Mouse (Mus musculus): Measurements from ENCODE around the gene Pxdn. TPM values are rescaled to one million over a fixed set of nuclear protein-coding genes. Genes with fewer than 3 reads are reported as not detected.
A peak's percentile ranks its signal among the peaks of the same experiment; 100 is the strongest.

Gene Pxdn
- polyA plus RNA-seq, 1 experiment from 2014 or later = 30.6 TPM

DNA sequence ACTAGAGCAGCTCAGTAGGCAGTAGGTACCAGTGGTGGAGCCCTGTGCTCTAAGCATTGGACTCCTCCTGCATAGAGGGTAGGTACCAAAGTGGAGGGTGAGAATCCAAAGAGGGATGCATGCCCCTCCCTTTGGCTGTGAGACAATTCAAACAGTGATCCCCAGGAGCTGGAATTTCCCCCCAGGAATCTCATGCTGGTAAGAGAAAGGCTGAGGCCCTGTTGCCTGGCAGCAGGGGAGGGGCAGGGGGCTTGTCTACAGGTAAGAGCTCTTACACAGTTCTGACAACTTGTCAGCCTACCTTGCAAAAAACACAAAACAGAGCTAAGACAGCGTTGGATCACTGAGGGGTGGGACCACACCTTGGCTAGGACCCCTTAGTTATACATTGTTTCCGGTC is 3.9 kb upstream of the Pxdn start:
- peaks cover 6% of the 10 kb centered on the region; the same call in 1 of the 2 replicates for H3K4me1 ChIP-seq
- H3K9me3 ChIP-seq (replicated peaks) = no peaks in the 10 kb centered on the region
- H3K4me2 ChIP-seq = no peak overlapping the region
- H3K27ac ChIP-seq = no peak overlapping the region; the same call in 1 of the 2 replicates
- WGBS = 74% methylated on average over 2 of the region's 2 CpGs
- 0 out of 2 replicates have a peak, but pooled peaks cover 4% of the 10 kb centered on the region for H3K27me3 ChIP-seq
- ATAC-seq = no peak
- no peaks in the 10 kb centered on the region for H3K36me3 ChIP-seq (ENCODE audit: poor library complexity, severe bottlenecking)
- H3K4me3 ChIP-seq = no peak overlapping the region
- no peak overlapping the region for H3K9ac ChIP-seq

- H3K4me2 ChIP-seq = no peak overlapping the region
- ATAC-seq = no peak
- no peaks in the 10 kb centered on the region for H3K36me3 ChIP-seq (ENCODE audit: poor library complexity, severe bottlenecking)
- H3K27ac ChIP-seq = no peak overlapping the region
- H3K27me3 ChIP-seq = 0 out of 2 replicates have a peak, but pooled peaks cover 4% of the 10 kb centered on the region
- no peak overlapping the region for H3K4me3 ChIP-seq
- WGBS = 75% methylated on average over 8 of the region's 8 CpGs
- H3K9ac ChIP-seq = no peak overlapping the region
- no peaks in the 10 kb centered on the region for H3K9me3 ChIP-seq (replicated peaks)
- H3K4me1 ChIP-seq = peaks cover 11% of the 10 kb centered on the region
Observed at GRCm38 (mm10) chr12:29934120-29934581, 3.3 kb upstream of the Pxdn start.

- Histone ChIP-seq H3K9me3 (replicated peaks) (0 out of 2 replicates have a peak, but pooled peaks cover 4% of the 10 kb centered on the region), H3K27ac (peak overlapping the region; percentile 93), H3K4me2 (peak overlapping the region; percentile 89), H3K36me3 (ENCODE audit: poor library complexity, severe bottlenecking) (peaks cover 6% of the 10 kb centered on the region; the same call in 1 of the 2 replicates), H3K9ac (peak overlapping the region; percentile 96), H3K27me3 (0 out of 2 replicates have a peak, but pooled peaks cover 4% of the 10 kb centered on the region), H3K4me1 (peaks cover 34% of the 10 kb centered on the region), H3K4me3 (peak overlapping the region; percentile 78)
- peak; percentile 85 for ATAC-seq
- 1% methylated on average over 40 of the region's 49 CpGs for WGBS
Observed at GRCm38 (mm10) chr12:29937851-29938375, 505 bp downstream of the Pxdn start.

GRCm38 (mm10) chr12:29938376-29939041 is 1.1 kb downstream of the Pxdn start:
- Histone ChIP-seq H3K27ac (peak overlapping the region; percentile 93), H3K4me1 (peaks cover 34% of the 10 kb centered on the region), H3K4me3 (peak overlapping the region; percentile 78), H3K36me3 (ENCODE audit: poor library complexity, severe bottlenecking) (peaks cover 6% of the 10 kb centered on the region; the same call in 1 of the 2 replicates), H3K27me3 (0 out of 2 replicates have a peak, but pooled peaks cover 4% of the 10 kb centered on the region), H3K4me2 (peak overlapping the region; percentile 89), H3K9ac (peak overlapping the region; percentile 96), H3K9me3 (replicated peaks) (0 out of 2 replicates have a peak, but pooled peaks cover 4% of the 10 kb centered on the region)
- peak; percentile 80 for ATAC-seq
- WGBS = under 1% methylated on average over 40 of the region's 40 CpGs

DNA sequence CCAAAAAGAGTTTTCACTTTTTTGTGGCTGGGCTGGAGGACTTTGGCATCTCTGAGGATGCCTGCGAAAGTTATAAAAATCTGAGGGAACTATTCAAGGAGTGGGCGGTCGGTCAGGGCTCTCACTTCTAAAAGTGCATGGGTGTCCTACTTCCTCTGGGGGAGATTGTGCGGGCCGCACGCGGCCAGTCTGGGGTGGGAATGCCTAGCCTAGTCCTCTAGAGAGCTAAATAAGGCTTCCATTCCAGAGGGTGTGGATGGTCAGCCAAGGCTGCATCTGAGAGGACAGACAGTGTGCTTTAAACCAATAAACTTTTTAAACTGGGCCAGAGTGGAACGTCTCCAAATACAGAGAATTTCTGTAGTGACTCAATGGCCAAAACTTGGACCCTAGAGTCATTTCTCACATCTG is 1.9 kb downstream of the Pxdn start:
- peak overlapping the region; percentile 96 for H3K9ac ChIP-seq
- H3K4me2 ChIP-seq = peak overlapping the region; percentile 89
- H3K9me3 ChIP-seq (replicated peaks) = 0 out of 2 replicates have a peak, but pooled peaks cover 4% of the 10 kb centered on the region
- peaks cover 6% of the 10 kb centered on the region; the same call in 1 of the 2 replicates for H3K36me3 ChIP-seq (ENCODE audit: poor library complexity, severe bottlenecking)
- 0 out of 2 replicates have a peak, but pooled peaks cover 4% of the 10 kb centered on the region for H3K27me3 ChIP-seq
- H3K27ac ChIP-seq = peak overlapping the region; percentile 93
- no peak for ATAC-seq
- peak overlapping the region; percentile 78 for H3K4me3 ChIP-seq
- H3K4me1 ChIP-seq = peaks cover 36% of the 10 kb centered on the region
- 4% methylated on average over 8 of the region's 8 CpGs for WGBS

GRCm38 (mm10) chr12:29942435-29942834 is 5.0 kb downstream of the Pxdn start:
- H3K9me3 ChIP-seq (replicated peaks) = 0 out of 2 replicates have a peak, but pooled peaks cover 4% of the 10 kb centered on the region
- ATAC-seq = no peak
- 93% methylated on average over 2 of the region's 2 CpGs for WGBS
- H3K36me3 ChIP-seq (ENCODE audit: poor library complexity, severe bottlenecking) = peaks cover 9% of the 10 kb centered on the region; the same call in 1 of the 2 replicates
- H3K9ac ChIP-seq = no peak overlapping the region
- H3K4me1 ChIP-seq = peaks cover 41% of the 10 kb centered on the region
- no peak overlapping the region for H3K27ac ChIP-seq
- H3K4me3 ChIP-seq = no peak overlapping the region
- no peaks in the 10 kb centered on the region for H3K27me3 ChIP-seq
- no peak overlapping the region for H3K4me2 ChIP-seq

GRCm38 (mm10) chr12:29944650-29945049 is 7.2 kb downstream of the Pxdn start:
- WGBS = 87% methylated on average over 3 of the region's 3 CpGs
- H3K9me3 ChIP-seq (replicated peaks) = 0 out of 2 replicates have a peak, but pooled peaks cover 4% of the 10 kb centered on the region
- no peaks in the 10 kb centered on the region for H3K27me3 ChIP-seq
- no peak overlapping the region for H3K4me3 ChIP-seq
- H3K9ac ChIP-seq = no peak overlapping the region
- H3K4me2 ChIP-seq = no peak overlapping the region
- no peak for ATAC-seq
- peaks cover 14% of the 10 kb centered on the region; the same call in 1 of the 2 replicates for H3K36me3 ChIP-seq (ENCODE audit: poor library complexity, severe bottlenecking)
- peak overlapping the region; percentile 25; the same call in 1 of the 2 replicates for H3K27ac ChIP-seq
- peaks cover 28% of the 10 kb centered on the region for H3K4me1 ChIP-seq

GRCm38 (mm10) chr12:29945182-29945743 is 7.9 kb downstream of the Pxdn start:
- H3K27me3 ChIP-seq = no peaks in the 10 kb centered on the region
- no peak for ATAC-seq
- H3K9me3 ChIP-seq (replicated peaks) = 0 out of 2 replicates have a peak, but pooled peaks cover 4% of the 10 kb centered on the region
- H3K4me3 ChIP-seq = no peak overlapping the region
- no peak overlapping the region for H3K4me2 ChIP-seq
- WGBS = 86% methylated on average over 6 of the region's 6 CpGs
- H3K27ac ChIP-seq = no peak overlapping the region
- no peak overlapping the region for H3K9ac ChIP-seq
- peaks cover 22% of the 10 kb centered on the region for H3K4me1 ChIP-seq
- H3K36me3 ChIP-seq (ENCODE audit: poor library complexity, severe bottlenecking) = peaks cover 14% of the 10 kb centered on the region; the same call in 1 of the 2 replicates

DNA sequence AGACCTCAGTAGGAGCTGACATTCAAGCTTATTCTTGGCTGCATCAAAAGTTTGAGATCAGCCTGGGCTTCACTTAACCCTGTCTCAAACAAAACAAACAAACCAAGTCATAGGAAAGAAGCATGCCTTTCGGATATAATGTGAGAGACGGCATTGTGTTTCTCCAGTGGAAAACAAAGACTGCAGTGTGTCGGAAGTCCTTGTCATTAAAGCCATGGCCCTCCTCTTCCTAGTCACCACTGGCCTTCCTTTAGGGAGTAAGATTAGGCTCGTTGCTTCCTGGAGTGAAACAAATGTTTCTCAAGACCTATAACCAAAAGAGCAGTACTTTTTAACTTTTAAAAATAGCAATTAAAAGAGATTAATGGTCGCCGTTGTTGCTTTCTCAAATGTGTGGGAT is 13.6 kb downstream of the Pxdn start:
- H3K36me3 ChIP-seq (ENCODE audit: poor library complexity, severe bottlenecking) = peaks cover 9% of the 10 kb centered on the region; the same call in 1 of the 2 replicates
- peaks cover 50% of the 10 kb centered on the region for H3K4me1 ChIP-seq
- ATAC-seq = no peak
- H3K27ac ChIP-seq = no peak overlapping the region
- no peak overlapping the region for H3K9ac ChIP-seq
- H3K4me2 ChIP-seq = no peak overlapping the region
- H3K27me3 ChIP-seq = no peaks in the 10 kb centered on the region
- H3K4me3 ChIP-seq = no peak overlapping the region
- 28% methylated on average over 6 of the region's 6 CpGs for WGBS
- no peaks in the 10 kb centered on the region for H3K9me3 ChIP-seq (replicated peaks)

DNA sequence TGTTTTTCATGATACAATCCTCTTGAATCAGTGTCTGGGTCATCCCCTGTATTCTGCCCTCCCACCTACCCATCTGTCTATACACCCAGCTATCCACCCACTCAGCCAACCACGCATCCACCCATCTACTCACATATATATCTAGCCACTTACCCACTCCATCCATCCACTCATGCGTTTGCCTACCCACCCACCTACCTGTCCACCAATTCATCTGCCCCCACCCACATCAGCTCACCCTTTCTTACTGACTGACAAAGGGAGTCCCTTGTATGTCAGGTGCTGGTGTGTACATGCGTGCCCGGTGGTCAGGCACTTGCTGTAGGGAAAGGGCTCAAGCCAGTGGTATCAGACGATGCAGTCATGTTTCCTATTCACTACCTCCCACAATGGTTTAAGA is 14.1 kb downstream of the Pxdn start:
- Histone ChIP-seq H3K4me1 (peaks cover 50% of the 10 kb centered on the region), H3K4me2 (no peak overlapping the region), H3K36me3 (ENCODE audit: poor library complexity, severe bottlenecking) (peaks cover 9% of the 10 kb centered on the region; the same call in 1 of the 2 replicates), H3K27me3 (no peaks in the 10 kb centered on the region), H3K9me3 (replicated peaks) (no peaks in the 10 kb centered on the region), H3K27ac (no peak overlapping the region), H3K4me3 (no peak overlapping the region), H3K9ac (no peak overlapping the region)
- no peak for ATAC-seq
- 79% methylated on average over 5 of the region's 5 CpGs for WGBS

- no peak overlapping the region for H3K4me2 ChIP-seq
- no peak overlapping the region for H3K9ac ChIP-seq
- peaks cover 49% of the 10 kb centered on the region for H3K4me1 ChIP-seq
- 85% methylated on average over 6 of the region's 6 CpGs for WGBS
- H3K9me3 ChIP-seq (replicated peaks) = no peaks in the 10 kb centered on the region
- H3K36me3 ChIP-seq (ENCODE audit: poor library complexity, severe bottlenecking) = peaks cover 9% of the 10 kb centered on the region; the same call in 1 of the 2 replicates
- H3K27me3 ChIP-seq = no peaks in the 10 kb centered on the region
- H3K4me3 ChIP-seq = no peak overlapping the region
- H3K27ac ChIP-seq = no peak overlapping the region
- no peak for ATAC-seq
Observed at GRCm38 (mm10) chr12:29952102-29952501, 14.7 kb downstream of the Pxdn start.

Measured in forebrain, embryonic 13.5 days (tissue).